Mouse (Mus musculus): ENCODE data around the gene Thop1.
"Not testable (repeated sequence)": the region's sequence is repeated elsewhere in the genome, so short reads cannot be mapped to it uniquely, and the experiment has no call there.

The Thop1 gene

GRCm38 (mm10) chr10:81058896-81059295, 10.9 kb upstream of the Thop1 start:
- no peak for DNase-seq

- DNase-seq: peak; percentile 100
Observed at GRCm38 (mm10) chr10:81059603-81060543, 10.0 kb upstream of the Thop1 start, which contains the start of gene Sgta. Gene Sgta, minus strand, starts transcription at chr10:81060181.

GRCm38 (mm10) chr10:81062710-81063109, 7.1 kb upstream of the Thop1 start:
- no peak for DNase-seq

GRCm38 (mm10) chr10:81064519-81064918, 5.3 kb upstream of the Thop1 start:
- DNase-seq: not testable (repeated sequence)

GRCm38 (mm10) chr10:81068706-81069105, 1.1 kb upstream of the Thop1 start:
- DNase-seq: no peak

- DNase-seq: no peak
Observed at GRCm38 (mm10) chr10:81072290-81072689, 2.5 kb downstream of the Thop1 start.

GRCm38 (mm10) chr10:81073464-81073863, 3.6 kb downstream of the Thop1 start:
- peak; percentile 40 for DNase-seq

- no peak for DNase-seq
Observed at GRCm38 (mm10) chr10:81075734-81076133, 5.9 kb downstream of the Thop1 start.

GRCm38 (mm10) chr10:81076356-81076755, 6.5 kb downstream of the Thop1 start:
- no peak for DNase-seq

- no peak for DNase-seq
Observed at GRCm38 (mm10) chr10:81077916-81078315, 8.1 kb downstream of the Thop1 start.

- no peak for DNase-seq
Observed at GRCm38 (mm10) chr10:81080008-81080655, 10.3 kb downstream of the Thop1 start.

- DNase-seq: peak; percentile 81
Observed at GRCm38 (mm10) chr10:81082168-81082960, 12.5 kb downstream of the Thop1 start.

GRCm38 (mm10) chr10:81087021-81087420, 17.2 kb downstream of the Thop1 start:
- DNase-seq: peak; percentile 47

GRCm38 (mm10) chr10:81089216-81089615, 19.4 kb downstream of the Thop1 start:
- DNase-seq: peak; percentile 77

- DNase-seq: no peak
Observed at GRCm38 (mm10) chr10:81090621-81091020, 20.8 kb downstream of the Thop1 start.

GRCm38 (mm10) chr10:81092465-81093250, 22.8 kb downstream of the Thop1 start:
- DNase-seq: no peak

GRCm38 (mm10) chr10:81094931-81095678, 25.3 kb downstream of the Thop1 start:
- DNase-seq: no peak

- DNase-seq: peak; percentile 98
Observed at GRCm38 (mm10) chr10:81105565-81106112, 35.8 kb downstream of the Thop1 start, which contains the start of gene Map2k2. Gene Map2k2, plus strand, starts transcription at chr10:81105915.

GRCm38 (mm10) chr10:81106113-81106721, 36.4 kb downstream of the Thop1 start:
- peak; percentile 94 for DNase-seq

- DNase-seq: no peak
Observed at GRCm38 (mm10) chr10:81112946-81113345, 43.1 kb downstream of the Thop1 start.

GRCm38 (mm10) chr10:81119625-81120024, 49.8 kb downstream of the Thop1 start:
- no peak for DNase-seq
